Mouse (Mus musculus) ES-E14 (cell line): ENCODE results near the gene Atl2.

ENCODE experiments used
- CHD2 ChIP-seq: IDR thresholded peaks from 2 replicates; pipeline ENCODE4 v1.6.1; 2014; ENCODE audit warnings: mild to moderate bottlenecking, low read depth, low read length, inconsistent platforms
- MAFK ChIP-seq: IDR thresholded peaks from 2 replicates; pipeline ENCODE4 v1.6.1; 2014; ENCODE audit warnings: mild to moderate bottlenecking, low read depth, low read length, inconsistent platforms; ENCODE audit not compliant: insufficient read depth
- ZC3H11A ChIP-seq: IDR thresholded peaks from 2 replicates; pipeline ENCODE4 v1.6.1; 2012; ENCODE audit warnings: low read depth, mild to moderate bottlenecking, inconsistent platforms, low read length, borderline replicate concordance

- TF ChIP-seq ZC3H11A (no peak), MAFK (no peak), CHD2 (no peak)
Observed at GRCm38 (mm10) chr17:79798831-79799230, 97.1 kb downstream of the Atl2 start.
